Mouse (Mus musculus): ENCODE results near the gene Taf3. TPM values are rescaled to one million over a fixed set of nuclear protein-coding genes. Genes with fewer than 3 reads are reported as not detected.

Gene Taf3
- total RNA-seq, 2 experiments from 2014 or later, result 6.3 to 7.7 TPM

DNA sequence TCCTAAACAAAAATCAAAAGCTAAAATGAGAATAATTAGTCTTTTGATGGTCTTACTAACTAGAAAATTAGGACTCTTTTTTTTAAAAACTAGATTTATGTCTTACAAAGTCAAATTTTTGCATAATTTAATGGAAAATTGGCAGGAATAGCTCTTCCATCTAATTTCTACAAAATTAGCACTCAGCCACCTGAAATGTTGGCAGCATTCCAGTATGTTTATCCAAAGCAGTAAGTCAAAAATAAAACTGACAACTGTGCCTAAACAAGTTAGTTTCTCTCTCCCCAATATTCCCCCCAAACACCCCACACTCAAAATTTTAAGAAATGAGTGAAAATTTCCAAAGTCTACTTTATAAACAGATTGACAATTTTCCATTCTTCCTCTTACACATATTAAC lies 85.5 kb downstream of the Taf3 start:
- intact Hi-C loops (cut with DNase I), result no loop called here

GRCm38 (mm10) chr2:9961708-9962107 lies 86.7 kb downstream of the Taf3 start:
- no peak for DNase-seq
- intact Hi-C loops (cut with DNase I), result no loop called here

More for the DNA sequence above, 85.5 kb downstream of the Taf3 start:
- DNase-seq, result no peak

- DNase-seq, result no peak
- intact Hi-C loops (cut with DNase I), result no loop called here
These were observed 90.4 kb downstream of the Taf3 start for GRCm38 (mm10) chr2:9958011-9958410.

DNA sequence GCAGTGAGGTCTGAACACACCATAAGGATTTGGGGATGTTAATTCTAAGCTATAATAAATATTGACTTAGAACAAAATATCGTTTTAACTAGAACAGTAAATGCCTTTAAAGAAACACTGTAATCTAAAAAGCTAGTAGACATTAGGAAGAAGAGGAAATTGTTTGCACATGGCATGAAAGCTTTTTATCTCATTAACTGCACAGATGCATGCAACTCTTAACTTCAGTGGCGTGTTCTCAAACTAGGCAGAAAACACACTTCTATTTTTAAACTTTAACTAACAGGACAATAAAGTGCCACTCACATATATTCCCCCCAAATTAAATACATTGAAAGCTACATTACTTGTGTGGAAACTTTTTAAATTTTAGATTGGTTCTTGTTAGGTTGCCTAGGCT lies 91.8 kb downstream of the Taf3 start:
- intact Hi-C loops (cut with DNase I), result no loop called here
- no peak for DNase-seq

DNA sequence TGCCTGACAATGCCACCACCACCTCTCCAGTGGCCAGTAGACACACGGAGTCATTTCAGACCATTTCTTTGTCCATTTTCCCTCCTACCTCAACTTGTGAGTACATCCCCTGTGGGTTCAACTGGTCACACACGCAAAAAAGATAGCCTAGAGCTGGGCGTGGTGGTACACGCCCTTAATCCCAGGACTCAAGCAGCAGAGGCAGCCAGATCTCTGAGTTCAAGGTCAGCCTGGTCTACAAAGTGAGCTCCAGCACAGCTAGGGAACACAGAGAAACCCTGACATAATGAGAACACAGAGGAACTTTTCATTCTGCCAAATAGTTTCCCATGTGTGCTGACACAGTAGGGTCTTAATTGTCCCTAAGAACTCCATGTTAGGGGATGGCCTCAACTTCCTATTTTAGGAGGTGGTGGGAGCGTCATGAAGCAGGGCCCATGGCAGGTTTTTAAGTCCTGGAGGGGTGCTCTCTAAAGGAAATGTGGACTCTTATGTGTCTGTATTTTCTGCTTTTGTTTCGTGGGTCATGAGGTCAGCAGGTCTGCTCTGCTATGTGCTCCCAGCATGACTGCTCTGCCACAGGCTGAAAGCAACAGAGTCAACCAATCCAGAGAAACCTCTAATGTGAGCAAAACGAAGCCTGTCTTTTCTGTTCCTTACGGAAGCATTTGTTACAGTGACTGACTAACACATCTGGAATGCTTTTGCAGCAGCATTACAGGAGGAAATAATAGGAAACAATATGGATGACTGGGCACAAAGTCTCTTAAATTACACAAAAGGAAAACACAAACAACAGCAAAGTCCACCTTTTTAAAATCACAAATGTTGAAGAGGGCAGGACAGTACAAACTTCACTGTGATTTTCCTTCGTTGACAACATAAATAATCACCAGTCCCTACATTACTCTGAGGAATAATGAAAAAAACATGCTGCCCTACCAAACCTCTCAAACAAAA lies 92.5 kb downstream of the Taf3 start:
- no peak for DNase-seq

GRCm38 (mm10) chr2:9946739-9947138 lies 101.7 kb downstream of the Taf3 start:
- intact Hi-C loops (cut with DNase I), result no loop called here
- DNase-seq, result no peak

More for the DNA sequence above, 92.5 kb downstream of the Taf3 start:
- intact Hi-C loops (cut with DNase I), result no loop called here

GRCm38 (mm10) chr2:9945611-9946010 lies 102.8 kb downstream of the Taf3 start:
- intact Hi-C loops (cut with DNase I), result no loop called here
- DNase-seq, result no peak

GRCm38 (mm10) chr2:9943011-9943410 lies 105.4 kb downstream of the Taf3 start:
- intact Hi-C loops (cut with DNase I), result loop anchor here (5.0 kb wide), 1 partner anchor 69 kb away; no protein-coding TSS in a partner anchor

DNA sequence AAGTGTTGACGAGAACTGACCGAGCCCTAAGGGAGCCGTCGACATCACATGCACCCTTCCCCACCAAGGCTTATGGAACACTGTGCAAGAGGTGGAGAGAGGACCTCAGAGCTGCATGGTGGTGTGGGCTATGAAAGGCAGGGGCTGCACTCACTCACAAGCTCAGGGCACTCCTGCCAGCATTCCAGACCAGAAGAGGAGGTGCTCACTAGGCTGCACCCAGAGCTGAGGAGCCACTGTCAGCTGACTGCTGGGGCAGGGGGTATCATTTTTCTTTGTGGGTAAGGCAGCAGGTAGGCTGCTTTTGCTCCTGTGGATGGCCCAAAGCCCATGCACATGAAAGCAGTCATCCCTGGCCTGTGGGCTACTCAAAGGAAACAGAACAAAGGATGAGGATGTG lies 109.1 kb downstream of the Taf3 start:
- intact Hi-C loops (cut with DNase I), result no loop called here
- DNase-seq, result no peak

More at GRCm38 (mm10) chr2:9943011-9943410, 105.4 kb downstream of the Taf3 start:
- no peak for DNase-seq

DNA sequence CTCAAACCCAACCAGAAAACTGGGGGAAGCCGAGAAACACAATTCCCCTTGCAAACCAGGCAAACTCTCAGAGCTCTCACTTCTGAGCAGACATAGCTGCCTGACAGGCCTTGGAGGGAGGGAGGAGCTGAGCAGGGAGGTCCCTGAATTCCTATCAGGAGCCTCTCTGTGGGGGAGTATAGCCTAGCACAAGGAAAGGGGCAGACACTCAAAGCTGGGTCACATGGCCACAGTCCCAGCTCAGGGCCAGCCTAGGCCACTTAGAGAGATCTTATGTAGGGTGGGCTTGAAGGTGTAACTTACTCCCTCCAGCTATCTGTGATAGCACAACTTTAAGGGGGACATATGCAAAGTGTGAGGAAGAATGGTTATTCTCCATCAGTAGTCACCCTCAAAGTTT lies 112.4 kb downstream of the Taf3 start:
- DNase-seq, result no peak

DNA sequence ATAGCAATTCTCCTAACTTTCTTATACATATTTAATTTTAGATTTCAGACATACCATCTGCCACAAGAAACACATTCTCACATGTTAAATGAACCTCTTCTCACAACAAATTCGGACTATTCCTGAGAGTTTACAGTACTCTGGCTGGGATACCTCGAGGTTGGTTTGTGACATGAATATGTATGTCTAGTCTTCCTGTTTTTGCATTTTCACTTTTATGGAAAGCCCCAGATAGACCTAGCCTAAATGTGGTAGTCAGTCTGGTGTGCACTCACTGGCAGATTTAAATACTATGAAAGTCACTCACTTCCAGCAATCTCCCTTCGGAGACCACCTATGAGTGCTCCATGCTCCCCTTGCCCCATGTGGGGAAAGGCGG lies 121.5 kb downstream of the Taf3 start:
- intact Hi-C loops (cut with DNase I), result no loop called here
- DNase-seq, result no peak

More for the DNA sequence above, 112.4 kb downstream of the Taf3 start:
- intact Hi-C loops (cut with DNase I), result no loop called here

DNA sequence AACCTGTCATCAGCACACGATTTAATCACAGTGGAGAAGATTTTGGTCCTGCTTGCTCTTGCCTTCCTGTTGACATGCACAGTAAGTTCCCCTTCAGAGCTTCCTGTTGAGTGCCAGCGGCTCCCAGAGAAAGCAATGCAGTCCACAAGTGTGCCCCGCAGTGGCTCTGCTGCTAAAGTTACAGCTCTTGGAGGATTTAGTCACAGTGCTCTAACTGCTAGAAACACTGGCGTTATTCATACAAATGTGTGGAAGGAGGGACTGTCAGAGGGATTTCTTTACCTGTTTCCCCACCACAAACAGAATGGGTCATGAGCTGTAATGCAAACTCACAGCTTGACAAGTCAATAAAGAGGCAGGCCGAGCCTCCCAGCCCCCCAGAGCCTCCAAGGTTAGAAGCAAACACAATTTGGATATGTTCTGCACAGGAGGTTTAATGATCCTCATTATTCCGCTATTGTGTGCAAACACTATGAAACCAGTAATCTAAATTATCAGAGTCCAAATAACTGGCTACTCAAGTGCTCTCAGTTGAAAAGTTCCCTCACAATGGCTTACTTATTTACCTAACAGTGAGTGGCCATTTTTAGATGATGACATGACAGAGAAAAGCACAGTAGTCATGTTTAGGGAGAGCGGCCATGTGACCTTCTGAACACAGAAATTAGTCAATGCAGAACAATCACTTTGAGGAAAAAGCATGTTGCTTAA lies 122.0 kb downstream of the Taf3 start:
- no peak for DNase-seq
- intact Hi-C loops (cut with DNase I), result no loop called here

- no peak for DNase-seq
- intact Hi-C loops (cut with DNase I), result no loop called here
These were observed 129.5 kb downstream of the Taf3 start for GRCm38 (mm10) chr2:9918691-9919471.

DNA sequence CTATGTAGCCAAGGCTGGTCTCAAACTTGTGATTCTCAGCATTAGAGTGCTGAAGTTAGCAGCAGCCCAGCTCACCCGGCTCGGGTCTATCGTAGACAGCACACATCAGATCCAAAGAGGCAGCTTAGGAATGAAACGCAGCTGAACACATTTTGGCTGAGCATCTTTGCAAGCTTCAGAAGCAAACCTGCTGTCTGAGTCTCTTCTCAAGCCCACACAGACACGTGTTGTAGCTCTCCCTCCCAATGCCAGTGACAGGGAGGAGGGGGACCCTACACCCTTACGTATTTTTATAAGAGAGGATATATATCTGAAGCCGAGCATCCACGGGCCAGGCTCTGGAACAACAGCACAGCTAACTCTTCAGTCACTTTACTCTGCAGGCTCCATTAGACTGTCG lies 130.8 kb downstream of the Taf3 start:
- intact Hi-C loops (cut with DNase I), result no loop called here
- DNase-seq, result no peak

- intact Hi-C loops (cut with DNase I), result no loop called here
These were observed 142.4 kb downstream of the Taf3 start for GRCm38 (mm10) chr2:9905995-9906394.

GRCm38 (mm10) chr2:9903854-9904560 lies 144.4 kb downstream of the Taf3 start:
- no peak for DNase-seq
- intact Hi-C loops (cut with DNase I), result no loop called here

More at GRCm38 (mm10) chr2:9905995-9906394, 142.4 kb downstream of the Taf3 start:
- no peak for DNase-seq

DNA sequence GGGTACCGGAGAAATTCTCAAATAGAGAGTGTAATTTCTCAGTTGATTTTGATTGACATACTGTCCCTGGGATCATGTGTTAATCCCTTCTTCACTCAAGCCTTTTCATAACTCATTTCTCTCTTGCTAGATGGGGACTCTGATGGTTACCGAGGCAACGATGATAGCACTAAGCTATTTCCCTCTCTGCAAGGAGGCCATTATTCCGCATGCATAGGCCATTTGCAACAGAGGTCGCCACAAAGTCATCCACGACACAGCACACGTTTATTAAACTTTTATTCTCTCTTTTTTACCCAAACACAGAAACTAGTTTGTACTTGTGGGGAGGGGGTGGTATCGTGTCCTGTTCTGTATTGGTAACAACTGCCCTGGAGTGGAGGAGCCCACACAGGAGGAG lies 150.6 kb downstream of the Taf3 start:
- intact Hi-C loops (cut with DNase I), result no loop called here
- no peak for DNase-seq

DNA sequence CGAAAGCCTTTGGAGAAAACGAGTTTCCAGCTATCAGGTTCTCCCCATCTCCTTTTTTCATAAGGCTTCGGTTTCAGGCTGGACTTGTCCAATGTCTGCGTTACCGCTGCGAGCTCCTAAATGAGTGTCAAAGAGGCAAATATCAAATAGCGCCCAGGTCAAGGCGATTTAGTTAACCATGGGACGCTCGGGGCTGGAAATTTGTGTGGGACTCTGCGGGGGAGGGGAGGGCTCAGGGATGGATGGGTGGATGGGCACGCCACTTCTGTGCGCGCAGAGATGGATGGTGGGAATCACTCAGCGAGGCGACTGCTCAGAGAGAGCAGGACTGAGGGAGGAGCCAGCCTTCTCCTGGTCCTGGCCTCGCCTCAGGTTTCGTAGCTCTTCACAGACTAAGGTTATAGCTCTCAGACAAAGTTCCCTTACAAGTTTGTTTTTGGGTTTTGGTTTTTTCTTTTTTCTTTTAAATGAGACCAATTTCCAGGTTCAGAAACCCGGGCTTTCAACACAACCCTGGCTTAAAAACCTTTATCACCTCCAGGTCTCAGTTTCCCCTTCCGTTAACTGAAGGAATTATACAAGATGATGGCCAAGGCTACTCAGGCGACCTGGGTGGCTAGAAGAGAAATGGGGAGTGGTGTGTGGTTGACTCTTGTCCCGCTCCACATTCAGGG lies 152.2 kb downstream of the Taf3 start:
- intact Hi-C loops (cut with DNase I), result no loop called here
- DNase-seq, result no peak

DNA sequence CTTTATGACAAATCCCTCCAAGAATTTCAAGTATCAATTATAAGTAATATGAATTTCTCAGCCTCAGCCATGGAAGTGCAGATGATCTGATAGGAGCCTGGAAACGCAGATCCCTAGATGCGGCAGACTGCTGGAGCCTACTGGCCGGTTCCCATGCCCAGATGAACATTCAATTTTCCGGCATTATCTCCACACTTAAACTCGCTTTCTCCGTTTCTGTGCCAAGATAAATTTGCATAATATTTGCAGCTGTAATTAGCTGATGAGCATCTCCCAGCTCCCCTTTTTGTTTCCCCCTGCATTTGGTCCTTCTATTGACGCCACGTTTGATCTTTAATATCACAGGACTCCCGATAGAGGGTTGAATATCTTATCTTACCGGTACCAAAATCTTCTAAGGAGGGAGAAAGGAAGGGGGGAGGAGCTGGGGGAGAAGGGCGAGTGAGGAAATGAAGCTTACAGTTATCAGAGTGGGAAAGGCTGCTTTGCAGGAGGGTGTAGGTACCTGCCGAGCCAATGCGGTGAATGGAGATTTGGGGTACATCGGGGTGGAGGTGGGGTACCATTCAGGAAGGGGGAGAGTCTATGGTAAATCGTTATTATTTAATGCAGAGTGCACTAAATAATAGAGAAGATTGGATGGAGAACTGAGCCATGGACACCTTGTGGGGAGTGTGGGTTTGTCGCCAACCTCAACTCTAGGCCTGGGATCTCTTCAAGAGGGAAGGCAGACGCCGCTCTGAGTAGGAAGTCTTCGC lies 153.4 kb downstream of the Taf3 start:
- intact Hi-C loops (cut with DNase I), result no loop called here
- DNase-seq, result no peak

Measured in gastrocnemius, postnatal 36 days (tissue).